Mouse (Mus musculus) cerebellum, adult 2 months (tissue): ENCODE measurements around the gene Smpdl3a.

ENCODE experiments used
- CTCF ChIP-seq: fragments of 200-500 bp; IDR thresholded peaks from 2 replicates; pipeline ENCODE4 v1.5.1; 2011; ENCODE audit warnings: low read depth, mild to moderate bottlenecking, control low read depth, low read length, moderate library complexity, borderline replicate concordance; ENCODE audit not compliant: insufficient read depth
- POLR2A ChIP-seq: fragments of 200-500 bp; IDR thresholded peaks from 2 replicates; pipeline ENCODE4 v1.6.1; 2011; ENCODE audit warnings: low read length, control low read depth, borderline replicate concordance; ENCODE audit not compliant: insufficient read depth

GRCm38 (mm10) chr10:57785552-57785951 lies 8.6 kb upstream of the Smpdl3a start:
- TF ChIP-seq POLR2A (no peak), CTCF (no peak)
